Mouse (Mus musculus): ENCODE measurements around the gene Fmo5.

Gene Fmo5

DNA sequence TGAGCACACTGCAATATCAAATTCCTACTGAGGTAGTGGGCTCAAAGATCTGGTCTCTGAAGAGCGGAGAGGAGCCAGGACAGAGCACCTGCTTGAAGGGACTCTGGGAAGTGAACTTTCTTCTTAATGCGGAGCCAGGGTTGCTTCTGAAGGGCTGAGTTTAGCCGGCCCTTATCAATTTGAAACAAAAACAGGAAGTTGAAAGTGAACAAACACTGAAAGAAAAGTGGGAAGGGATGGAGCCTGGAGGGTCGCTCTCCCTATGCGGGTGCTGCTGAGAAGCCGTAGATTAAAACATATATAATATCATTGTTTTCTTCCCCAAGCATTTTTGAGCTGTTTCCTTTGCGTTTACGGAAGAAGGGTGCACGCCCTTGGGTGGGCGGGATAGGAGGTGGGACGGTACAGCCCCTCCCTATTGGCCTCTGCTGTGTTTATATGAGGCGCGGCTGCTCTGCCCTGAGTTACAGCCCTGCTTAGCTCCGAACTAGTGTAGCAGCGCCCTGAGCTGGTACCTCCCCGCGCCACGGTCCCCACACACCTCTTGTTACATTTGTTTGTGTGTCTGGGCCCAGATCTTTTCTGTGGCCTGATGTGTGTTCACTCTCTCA, at the start of gene Fmo5:
Gene Fmo5, plus strand, starts transcription at position 414 of the 611 bp plus-strand sequence.
- DNase-seq (ENCODE audit: low spot score): peak; percentile 55

GRCm38 (mm10) chr3:97585383-97586160, 43.0 kb upstream of the Fmo5 start:
- peak; percentile 27 for DNase-seq (ENCODE audit: low spot score)

GRCm38 (mm10) chr3:97587656-97588055, 40.9 kb upstream of the Fmo5 start:
- DNase-seq (ENCODE audit: low spot score): no peak

- no peak for DNase-seq (ENCODE audit: low spot score)
Measured at GRCm38 (mm10) chr3:97590699-97591098, 37.9 kb upstream of the Fmo5 start.

DNA sequence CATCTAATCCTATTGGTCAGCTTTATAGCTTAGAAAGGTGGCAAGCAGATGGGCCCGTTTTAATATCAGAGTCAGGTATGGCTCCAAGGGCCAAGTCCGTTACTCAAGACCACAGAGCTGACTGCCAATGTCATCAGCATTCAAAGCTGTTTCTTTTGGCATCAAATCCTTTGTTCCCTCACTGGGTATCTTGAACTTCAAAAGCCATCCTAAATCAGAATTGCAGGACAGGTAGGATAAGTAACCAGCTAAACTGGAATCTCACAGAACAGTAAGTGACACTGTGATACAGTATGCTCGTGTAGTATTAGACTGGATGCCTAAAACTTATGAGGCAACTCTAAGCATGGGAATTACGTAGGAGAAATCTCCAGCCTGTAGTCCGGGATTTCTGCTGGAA, 35.5 kb upstream of the Fmo5 start:
- DNase-seq (ENCODE audit: low spot score): no peak

GRCm38 (mm10) chr3:97594140-97594539, 34.5 kb upstream of the Fmo5 start:
- no peak for DNase-seq (ENCODE audit: low spot score)

- DNase-seq (ENCODE audit: low spot score): no peak
Measured at GRCm38 (mm10) chr3:97595066-97595465, 33.5 kb upstream of the Fmo5 start.

DNA sequence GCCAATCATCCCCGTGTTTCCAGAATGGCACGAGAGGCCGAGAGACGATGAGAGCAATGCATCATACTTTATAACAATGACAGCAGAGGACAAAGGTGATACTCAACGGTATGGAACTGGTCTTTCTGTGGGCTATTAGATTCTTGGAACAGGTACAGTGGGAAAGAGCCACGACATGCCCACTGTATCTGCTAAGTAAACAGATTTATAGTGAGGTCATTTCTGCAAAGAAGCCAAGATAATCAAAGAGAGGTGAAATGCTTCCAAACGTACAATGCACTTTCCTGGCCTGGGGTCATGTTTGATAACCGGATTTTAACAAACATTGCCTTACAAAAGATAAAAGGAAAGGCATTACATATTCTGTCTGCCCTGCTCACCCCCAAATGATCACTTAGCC, 31.8 kb upstream of the Fmo5 start:
- no peak for DNase-seq (ENCODE audit: low spot score)

DNA sequence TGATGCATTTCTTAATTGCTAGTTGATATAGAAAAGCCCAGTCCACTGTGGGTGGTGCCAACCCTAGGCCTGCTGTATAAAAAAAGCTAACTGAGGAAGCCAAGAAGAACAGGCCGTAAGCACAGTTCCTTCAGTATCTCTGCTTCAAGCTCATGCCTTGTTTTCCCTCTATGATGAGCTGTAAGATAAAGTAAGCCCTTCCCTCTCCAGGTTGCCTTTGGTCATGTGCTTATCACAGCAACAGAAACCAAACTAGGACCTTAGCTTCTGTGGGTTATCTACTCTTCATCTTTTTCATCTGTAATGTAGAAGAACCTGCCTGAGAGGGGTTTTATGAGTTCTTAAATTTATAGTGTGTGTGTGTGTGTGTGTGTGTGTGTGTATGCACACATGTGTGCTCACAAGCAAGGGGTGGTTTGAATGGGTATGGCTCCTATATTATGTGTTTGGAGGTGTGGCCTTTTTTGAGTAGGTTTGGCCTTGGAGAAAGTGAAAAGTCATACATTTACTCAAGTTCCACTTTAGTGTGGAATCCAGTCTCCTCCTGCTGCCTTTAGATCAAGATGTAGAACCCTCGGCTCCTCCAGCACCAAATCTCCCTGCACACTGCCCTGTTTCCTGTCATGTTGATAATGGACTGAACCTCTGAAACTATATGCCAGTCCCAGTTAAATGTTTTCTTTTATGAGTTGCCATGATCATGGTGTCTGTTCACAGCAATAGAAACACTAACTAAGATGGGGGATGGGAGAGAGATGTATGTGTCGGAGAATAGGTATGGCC, 28.4 kb upstream of the Fmo5 start:
- DNase-seq (ENCODE audit: low spot score): no peak

DNA sequence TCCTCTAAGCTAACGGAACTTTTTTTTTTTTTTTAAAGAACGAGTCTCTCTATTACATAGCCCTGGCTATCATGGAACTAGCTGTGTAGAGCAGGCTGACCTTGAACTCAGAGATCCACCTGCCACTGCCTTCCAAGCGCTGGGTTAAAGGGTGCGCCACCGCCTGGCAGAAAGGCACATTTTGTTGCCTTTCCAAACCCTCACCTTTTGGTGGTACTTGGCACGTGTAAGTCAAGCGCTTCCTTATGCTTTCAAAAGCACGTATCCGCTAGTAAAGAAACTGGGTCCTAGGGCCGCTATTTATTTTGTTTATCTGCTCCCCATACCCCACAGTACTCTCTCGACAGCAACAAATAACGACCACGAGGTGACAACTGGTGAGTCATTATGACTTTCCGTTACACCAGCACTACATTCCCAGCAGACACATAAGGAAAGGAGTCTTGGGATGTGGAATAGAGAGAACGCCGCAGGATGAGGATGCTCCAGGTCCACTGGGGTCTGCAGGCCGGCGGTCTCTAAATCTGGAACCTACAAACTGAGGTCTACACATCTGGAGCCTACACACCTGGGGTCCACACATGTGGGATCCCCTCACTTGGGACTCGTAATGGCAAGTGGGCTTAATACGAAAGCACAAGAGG, 19.3 kb upstream of the Fmo5 start:
- DNase-seq (ENCODE audit: low spot score): peak; percentile 61

DNA sequence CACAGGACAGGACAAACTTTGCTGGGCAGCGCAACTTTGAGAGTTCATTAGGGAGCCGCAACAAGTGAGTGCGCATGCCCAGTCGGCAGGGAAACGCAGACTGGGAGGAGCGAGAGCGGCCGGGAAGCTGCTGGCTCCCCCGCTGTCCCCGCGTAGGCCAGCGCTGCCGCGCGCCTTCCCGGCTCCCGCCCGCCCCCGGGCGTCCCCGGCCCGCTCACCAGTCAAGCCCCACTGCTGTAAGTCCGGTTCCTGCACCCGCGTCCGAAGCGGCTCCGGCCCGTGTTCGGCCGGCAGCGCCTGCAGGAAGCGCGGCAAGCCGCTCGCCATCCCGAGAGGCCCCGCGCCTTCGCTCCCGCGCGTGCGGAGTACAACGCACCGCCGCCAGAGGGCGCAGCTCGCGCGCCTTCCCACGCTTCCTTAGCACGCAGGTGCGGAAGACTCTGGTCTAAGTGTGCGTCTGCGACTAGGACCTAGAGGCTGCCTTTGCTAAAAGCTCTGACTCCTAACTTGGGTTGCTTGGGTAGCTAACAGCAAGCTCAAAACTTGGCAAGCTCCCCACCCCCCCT, 18.7 kb upstream of the Fmo5 start, which contains the start of gene Chd1l:
Gene Chd1l, minus strand, starts transcription at position 359 of the 566 bp plus-strand sequence.
- peak; percentile 96 for DNase-seq (ENCODE audit: low spot score)

GRCm38 (mm10) chr3:97611021-97611420, 17.6 kb upstream of the Fmo5 start:
- DNase-seq (ENCODE audit: low spot score): no peak

GRCm38 (mm10) chr3:97615154-97615553, 13.4 kb upstream of the Fmo5 start:
- no peak for DNase-seq (ENCODE audit: low spot score)

- DNase-seq (ENCODE audit: low spot score): no peak
Measured at GRCm38 (mm10) chr3:97615933-97616332, 12.7 kb upstream of the Fmo5 start.

DNA sequence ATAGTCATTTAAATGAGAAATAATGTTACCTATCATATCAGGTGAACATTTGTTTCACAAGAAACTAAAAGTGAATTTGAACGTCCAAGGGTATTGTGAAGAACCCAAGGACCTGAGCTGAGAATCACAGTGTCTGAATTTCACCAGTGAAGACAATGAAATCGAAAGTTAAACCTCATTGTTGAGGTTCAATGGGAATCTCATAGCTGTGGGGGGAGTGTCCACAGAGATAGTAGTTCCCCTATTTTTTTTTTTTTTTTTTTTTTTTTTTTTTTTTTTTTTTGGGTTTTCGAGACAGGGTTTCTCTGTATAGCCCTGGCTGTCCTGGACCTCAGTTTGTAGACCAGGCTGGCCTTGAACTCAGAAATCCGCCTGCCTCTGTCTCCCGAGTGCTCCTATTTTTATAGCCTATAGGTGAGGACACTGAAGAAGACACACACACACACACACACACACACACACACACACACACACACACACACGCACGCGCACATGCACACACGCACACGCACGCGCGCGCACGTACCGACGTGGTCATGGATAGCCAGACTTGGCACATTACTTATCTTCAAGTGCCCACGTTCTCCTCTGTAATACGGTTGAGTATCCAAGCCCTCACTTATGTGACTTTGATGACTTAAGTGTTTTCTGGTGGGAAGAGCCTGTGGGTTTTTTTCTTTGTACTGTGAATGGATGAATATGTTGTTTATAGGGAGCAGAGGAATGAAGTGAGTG, 11.3 kb upstream of the Fmo5 start:
- DNase-seq (ENCODE audit: low spot score): no peak

DNA sequence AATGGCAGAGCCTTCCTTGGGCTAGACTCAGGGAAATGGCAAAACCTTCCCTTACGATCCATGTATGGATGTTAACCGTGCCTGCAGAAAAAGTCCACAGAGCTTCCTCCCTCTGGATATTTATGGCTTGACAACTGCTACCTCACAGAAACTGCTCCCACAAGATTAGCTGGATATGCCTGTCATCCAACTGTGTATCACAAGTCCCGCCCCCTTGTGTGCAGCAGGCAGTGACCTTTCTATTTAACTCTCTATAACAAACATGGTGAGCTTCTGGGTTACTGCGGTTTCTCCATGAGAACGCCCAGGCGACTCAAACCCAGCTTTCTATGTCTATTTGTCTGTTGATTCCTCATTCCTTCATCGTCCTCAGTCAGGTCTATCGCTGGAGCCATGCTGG, 10.7 kb upstream of the Fmo5 start:
- no peak for DNase-seq (ENCODE audit: low spot score)

GRCm38 (mm10) chr3:97620657-97621056, 7.9 kb upstream of the Fmo5 start:
- DNase-seq (ENCODE audit: low spot score): no peak

- DNase-seq (ENCODE audit: low spot score): no peak
Measured at GRCm38 (mm10) chr3:97624611-97625010, 4.0 kb upstream of the Fmo5 start.

- no peak for DNase-seq (ENCODE audit: low spot score)
Measured at GRCm38 (mm10) chr3:97627893-97628292, 711 bp upstream of the Fmo5 start.

DNA sequence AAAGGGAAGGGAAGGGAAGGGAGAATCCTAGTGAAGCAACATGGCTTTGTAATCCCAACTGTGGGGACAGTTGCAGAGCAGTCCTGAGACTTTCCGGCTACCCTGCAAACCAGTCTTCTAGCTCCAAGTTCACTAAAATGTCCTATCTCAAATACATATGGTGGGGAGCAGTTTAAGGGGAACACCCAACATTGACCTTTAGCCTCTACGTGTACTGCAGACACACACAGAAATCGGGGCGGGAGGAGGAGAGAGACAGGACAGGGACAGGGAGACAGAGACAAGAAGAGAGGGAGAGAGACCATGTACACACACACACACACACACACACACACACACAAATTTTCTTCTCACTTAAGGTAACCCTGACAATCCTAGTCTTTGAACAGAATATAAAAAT, 1.3 kb downstream of the Fmo5 start:
- DNase-seq (ENCODE audit: low spot score): no peak

DNA sequence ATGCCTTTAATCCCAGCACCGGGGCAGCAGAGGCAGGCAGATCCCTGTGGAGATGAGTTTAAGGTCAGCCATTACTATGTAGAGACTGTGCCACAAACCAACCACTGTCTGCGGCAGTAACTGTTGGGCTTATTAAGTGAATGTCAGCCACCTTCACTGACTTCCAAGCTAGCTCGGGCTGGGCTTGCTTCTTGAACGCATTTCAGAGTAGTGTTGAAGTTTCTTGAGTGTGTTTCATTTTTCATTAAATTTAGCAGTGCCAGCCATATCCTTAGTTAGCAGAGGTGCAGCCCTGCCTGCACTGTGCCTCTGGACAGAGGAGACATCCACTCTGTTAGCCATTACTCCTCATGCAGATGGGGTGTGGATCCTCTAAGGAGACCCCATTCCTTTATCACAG, 2.1 kb downstream of the Fmo5 start:
- no peak for DNase-seq (ENCODE audit: low spot score)

Measured in spleen, adult 12 weeks (tissue).